Mouse (Mus musculus) testis, postnatal 14 days (tissue): ENCODE measurements around the gene Gm10719.
"Not testable (repeated sequence)": the region's sequence is repeated elsewhere in the genome, so short reads cannot be mapped to it uniquely, and the experiment has no call there.

Experiments
- DNase-seq: peaks from one replicate; pipeline ENCODE4 v3.0.0; 2021; ENCODE audit warnings: low spot score

The Gm10719 gene

DNA sequence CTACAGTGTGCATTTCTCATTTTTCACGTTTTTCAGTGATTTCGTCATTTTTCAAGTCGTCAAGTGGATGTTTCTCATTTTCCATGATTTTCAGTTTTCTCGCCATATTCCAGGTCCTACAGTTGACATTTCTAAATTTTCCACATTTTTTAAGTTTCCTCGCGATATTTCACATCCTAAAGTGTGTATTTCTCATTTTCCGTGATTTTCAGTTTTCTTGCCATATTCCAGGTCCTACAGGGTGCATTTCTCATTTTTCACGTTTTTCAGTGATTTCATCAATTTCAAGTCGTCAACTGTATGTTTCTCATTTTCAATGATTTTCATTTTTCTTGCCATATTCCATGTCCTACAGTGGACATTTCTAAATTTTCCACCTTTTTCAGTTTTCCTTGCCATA, at the start of gene Gm10719:
TSS of gene Gm10719 (plus strand) at position 301 of the 400 bp plus-strand sequence.
- not testable (repeated sequence) for DNase-seq

DNA sequence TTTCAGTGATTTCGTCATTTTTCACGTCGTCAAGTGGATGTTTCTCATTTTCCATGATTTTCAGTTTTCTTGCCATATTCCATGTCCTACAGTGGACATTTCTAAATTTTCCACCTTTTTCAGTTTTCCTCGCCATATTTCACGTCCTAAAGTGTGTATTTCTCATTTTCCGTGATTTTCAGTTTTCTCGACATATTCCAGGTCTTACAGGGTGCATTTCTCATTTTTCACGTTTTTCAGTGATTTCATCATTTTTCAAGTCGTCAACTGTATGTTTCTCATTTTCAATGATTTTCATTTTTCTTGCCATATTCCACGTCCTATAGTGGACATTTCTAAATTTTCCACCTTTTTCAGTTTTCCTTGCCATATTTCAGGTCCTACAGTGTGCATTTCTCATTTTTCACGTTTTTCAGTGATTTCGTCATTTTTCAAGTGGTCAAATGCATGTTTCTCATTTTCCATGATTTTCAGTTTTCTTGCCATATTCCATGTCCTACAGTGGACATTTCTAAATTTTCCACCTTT, 16.7 kb upstream of the Gm10719 start, which contains the start of gene Gm10722:
TSS of gene Gm10722 (plus strand) at position 478 of the 528 bp plus-strand sequence.
- peak; percentile 10 for DNase-seq

DNA sequence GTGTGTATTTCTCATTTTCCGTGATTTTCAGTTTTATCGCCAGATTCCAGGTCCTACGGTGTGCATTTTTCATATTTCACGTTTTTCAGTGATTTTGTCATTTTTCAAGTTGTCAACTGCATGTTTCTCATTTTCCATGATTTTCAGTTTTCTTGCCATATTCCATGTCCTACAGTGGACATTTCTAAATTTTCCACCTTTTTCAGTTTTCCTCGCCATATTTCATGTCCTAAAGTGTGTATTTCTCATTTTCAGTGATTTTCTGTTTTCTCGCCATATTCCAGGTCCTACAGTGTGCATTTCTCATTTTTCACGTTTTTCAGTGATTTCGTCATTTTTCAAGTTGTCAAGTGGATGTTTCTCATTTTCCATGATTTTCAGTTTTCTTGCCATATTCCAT, 16.2 kb upstream of the Gm10719 start:
- DNase-seq, result peak; percentile 57

DNA sequence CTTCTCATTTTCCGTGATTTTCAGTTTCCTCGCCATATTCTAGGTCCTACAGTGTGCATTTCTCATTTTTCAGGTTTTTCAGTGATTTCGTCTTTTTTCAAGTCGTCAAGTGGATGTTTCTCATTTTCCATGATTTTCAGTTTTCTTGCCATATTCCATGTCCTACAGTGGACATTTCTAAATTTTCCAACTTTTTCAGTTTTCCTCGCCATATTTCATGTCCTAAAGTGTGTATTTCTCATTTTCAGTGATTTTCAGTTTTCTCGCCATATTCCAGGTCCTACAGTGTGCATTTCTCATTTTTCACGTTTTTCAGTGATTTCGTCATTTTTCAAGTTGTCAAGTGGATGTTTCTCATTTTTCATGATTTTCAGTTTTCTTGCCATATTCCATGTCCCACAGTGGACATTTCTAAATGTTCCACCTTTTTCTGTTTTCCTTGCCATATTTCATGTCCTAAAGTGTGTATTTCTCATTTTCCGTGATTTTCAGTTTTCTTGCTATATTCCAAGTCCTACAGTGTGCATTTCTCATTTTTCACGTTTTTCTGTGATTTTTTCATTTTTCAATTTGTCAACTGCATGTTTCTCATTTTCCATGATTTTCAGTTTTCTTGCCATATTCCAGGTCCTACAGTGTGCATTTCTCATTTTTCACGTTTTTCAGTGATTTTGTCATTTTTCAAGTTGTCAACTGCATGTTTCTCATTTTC, 15.1 kb upstream of the Gm10719 start:
- peak; percentile 100 for DNase-seq

DNA sequence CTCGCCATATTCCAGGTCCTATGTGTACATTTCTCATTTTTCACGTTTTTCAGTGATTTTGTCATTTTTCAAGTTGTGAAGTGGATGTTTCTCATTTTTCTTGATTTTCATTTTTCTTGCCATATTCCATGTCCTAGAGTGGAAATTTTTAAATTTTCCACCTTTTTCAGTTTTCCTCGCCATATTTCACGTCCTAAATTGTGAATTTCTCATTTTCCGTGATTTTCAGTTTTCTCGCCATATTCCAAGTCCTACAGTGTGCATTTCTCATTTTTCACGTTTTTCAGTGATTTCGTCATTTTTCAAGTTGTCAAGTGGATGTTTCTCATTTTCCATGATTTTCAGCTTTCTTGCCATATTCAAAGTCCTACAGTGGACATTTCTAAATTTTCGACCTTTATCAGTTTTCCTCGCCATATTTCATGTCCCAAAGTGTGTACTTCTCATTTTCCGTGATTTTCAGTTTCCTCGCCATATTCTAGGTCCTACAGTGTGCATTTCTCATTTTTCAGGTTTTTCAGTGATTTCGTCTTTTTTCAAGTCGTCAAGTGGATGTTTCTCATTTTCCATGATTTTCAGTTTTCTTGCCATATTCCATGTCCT, 14.3 kb upstream of the Gm10719 start, which contains the start of gene Gm11168:
TSS of gene Gm11168 (plus strand) at position 553 of the 603 bp plus-strand sequence.
- DNase-seq, result not testable (repeated sequence)

DNA sequence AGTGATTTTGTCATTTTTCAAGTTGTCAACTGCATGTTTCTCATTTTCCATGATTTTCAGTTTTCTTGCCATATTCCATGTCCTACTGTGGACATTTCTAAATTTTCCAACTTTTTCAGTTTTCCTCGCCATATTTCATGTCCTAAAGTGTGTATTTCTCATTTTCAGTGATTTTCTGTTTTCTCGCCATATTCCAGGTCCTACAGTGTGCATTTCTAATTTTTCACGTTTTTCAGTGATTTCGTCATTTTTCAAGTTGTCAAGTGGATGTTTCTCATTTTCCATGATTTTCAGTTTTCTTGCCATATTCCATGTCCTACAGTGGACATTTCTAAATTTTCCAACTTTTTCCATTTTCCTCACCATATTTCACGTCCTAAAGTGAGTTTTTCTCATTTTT, 11.0 kb upstream of the Gm10719 start:
- not testable (repeated sequence) for DNase-seq

DNA sequence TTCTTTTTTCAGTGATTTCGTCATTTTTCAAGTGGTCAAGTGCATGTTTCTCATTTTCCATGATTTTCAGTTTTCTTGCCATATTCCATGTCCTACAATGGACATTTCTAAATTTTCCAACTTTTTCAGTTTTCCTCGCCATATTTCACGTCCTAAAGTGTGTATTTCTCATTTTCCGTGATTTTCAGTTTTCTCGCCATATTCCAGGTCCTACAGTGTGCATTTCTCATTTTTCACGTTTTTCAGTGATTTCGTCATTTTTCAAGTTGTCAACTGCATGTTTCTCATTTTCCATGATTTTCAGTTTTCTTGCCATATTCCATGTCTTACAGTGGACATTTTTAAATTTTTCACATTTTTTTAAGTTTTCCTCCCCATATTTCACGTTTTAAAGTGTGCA, 10.6 kb upstream of the Gm10719 start:
- DNase-seq, result peak; percentile 92

DNA sequence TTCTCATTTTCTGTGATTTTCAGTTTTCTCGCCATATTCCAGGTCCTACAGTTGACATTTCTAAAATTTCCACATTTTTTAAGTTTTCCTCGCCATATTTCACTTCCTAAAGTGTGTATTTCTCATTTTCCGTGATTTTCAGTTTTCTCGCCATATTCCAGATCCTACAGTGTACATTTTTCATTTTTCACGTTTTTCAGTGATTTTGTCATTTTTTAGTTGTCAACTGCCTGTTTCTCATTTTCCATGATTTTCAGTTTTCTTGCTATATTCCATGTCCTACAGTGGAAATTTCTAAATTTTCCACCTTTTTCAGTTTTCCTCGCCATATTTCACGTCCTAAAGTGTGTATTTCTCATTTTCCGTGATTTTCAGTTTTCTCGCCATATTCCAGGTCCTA, 9.9 kb upstream of the Gm10719 start:
- DNase-seq, result not testable (repeated sequence)

DNA sequence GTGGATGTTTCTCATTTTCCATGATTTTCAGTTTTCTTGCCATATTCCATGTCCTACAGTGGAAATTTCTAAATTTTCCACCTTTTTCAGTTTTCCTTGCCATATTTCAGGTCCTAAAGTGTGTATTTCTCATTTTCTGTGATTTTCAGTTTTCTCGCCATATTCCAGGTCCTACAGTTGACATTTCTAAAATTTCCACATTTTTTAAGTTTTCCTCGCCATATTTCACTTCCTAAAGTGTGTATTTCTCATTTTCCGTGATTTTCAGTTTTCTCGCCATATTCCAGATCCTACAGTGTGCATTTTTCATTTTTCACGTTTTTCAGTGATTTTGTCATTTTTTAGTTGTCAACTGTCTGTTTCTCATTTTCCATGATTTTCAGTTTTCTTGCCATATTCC, 7.9 kb upstream of the Gm10719 start:
- DNase-seq, result not testable (repeated sequence)

DNA sequence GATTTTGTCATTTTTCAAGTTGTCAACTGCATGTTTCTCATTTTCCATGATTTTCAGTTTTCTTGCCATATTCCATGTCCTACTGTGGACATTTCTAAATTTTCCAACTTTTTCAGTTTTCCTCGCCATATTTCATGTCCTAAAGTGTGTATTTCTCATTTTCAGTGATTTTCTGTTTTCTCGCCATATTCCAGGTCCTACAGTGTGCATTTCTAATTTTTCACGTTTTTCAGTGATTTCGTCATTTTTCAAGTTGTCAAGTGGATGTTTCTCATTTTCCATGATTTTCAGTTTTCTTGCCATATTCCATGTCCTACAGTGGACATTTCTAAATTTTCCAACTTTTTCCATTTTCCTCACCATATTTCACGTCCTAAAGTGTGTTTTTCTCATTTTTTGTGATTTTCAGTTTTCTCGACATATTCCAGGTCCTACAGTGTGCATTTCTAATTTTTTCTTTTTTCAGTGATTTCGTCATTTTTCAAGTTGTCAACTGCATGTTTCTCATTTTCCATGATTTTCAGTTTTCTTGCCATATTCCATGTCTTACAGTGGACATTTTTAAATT, 5.1 kb upstream of the Gm10719 start:
- DNase-seq, result not testable (repeated sequence)

DNA sequence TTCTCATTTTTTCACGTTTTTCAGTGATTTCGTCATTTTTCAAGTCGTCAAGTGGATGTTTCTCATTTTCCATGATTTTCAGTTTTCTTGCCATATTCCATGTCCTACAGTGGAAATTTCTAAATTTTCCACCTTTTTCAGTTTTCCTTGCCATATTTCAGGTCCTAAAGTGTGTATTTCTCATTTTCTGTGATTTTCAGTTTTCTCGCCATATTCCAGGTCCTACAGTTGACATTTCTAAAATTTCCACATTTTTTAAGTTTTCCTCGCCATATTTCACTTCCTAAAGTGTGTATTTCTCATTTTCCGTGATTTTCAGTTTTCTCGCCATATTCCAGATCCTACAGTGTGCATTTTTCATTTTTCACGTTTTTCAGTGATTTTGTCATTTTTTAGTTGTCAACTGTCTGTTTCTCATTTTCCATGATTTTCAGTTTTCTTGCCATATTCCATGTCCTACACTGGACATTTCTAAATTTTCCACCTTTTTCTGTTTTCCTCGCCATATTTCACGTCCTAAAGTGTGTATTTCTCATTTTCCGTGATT, 4.4 kb upstream of the Gm10719 start, which contains the start of gene Gm10721:
TSS of gene Gm10721 (plus strand) at position 408 of the 547 bp plus-strand sequence.
- not testable (repeated sequence) for DNase-seq

DNA sequence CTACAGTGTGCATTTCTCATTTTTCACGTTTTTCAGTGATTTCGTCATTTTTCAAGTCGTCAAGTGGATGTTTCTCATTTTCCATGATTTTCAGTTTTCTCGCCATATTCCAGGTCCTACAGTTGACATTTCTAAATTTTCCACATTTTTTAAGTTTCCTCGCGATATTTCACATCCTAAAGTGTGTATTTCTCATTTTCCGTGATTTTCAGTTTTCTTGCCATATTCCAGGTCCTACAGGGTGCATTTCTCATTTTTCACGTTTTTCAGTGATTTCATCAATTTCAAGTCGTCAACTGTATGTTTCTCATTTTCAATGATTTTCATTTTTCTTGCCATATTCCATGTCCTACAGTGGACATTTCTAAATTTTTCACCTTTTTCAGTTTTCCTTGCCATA, 1.9 kb upstream of the Gm10719 start, which contains the start of gene Gm10720:
TSS of gene Gm10720 (plus strand) at position 301 of the 400 bp plus-strand sequence.
- DNase-seq, result not testable (repeated sequence)

DNA sequence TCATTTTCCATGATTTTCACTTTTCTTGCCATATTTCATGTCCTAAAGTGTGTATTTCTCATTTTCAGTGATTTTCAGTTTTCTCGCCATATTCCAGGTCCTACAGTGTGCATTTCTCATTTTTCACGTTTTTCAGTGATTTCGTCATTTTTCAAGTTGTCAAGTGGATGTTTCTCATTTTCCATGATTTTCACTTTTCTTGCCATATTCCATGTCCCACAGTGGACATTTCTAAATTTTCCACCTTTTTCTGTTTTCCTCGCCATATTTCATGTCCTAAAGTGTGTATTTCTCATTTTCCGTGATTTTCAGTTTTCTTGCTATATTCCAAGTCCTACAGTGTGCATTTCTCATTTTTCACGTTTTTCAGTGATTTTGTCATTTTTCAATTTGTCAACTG, 1.3 kb upstream of the Gm10719 start:
- DNase-seq, result peak; percentile 13

DNA sequence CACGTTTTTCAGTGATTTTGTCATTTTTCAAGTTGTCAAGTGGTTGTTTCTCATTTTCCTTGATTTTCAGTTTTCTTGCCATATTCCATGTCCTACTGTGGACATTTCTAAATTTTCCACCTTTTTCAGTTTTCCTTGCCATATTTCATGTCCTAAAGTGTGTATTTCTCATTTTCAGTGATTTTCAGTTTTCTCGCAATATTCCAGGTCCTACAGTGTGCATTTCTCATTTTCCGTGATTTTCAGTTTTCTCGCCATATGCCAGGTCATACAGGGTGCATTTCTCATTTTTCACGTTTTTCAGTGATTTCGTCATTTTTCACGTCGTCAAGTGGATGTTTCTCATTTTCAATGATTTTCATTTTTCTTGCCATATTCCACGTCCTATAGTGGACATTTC, 1.7 kb downstream of the Gm10719 start:
- DNase-seq, result peak; percentile 39

DNA sequence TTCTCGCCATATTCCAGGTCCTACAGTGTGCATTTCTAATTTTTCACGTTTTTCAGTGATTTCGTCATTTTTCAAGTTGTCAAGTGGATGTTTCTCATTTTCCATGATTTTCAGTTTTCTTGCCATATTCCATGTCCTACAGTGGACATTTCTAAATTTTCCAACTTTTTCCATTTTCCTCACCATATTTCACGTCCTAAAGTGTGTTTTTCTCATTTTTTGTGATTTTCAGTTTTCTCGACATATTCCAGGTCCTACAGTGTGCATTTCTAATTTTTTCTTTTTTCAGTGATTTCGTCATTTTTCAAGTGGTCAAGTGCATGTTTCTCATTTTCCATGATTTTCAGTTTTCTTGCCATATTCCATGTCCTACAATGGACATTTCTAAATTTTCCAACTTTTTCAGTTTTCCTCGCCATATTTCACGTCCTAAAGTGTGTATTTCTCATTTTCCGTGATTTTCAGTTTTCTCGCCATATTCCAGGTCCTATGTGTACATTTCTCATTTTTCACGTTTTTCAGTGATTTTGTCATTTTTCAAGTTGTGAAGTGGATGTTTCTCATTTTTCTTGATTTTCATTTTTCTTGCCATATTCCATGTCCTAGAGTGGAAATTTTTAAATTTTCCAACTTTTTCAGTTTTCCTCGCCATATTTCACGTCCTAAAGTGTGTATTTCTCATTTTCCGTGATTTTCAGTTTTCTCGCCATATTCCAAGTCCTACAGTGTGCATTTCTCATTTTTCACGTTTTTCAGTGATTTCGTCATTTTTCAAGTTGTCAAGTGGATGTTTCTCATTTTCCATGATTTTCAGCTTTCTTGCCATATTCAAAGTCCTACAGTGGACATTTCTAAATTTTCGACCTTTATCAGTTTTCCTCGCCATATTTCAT, 2.9 kb downstream of the Gm10719 start:
- peak; percentile 89 for DNase-seq

DNA sequence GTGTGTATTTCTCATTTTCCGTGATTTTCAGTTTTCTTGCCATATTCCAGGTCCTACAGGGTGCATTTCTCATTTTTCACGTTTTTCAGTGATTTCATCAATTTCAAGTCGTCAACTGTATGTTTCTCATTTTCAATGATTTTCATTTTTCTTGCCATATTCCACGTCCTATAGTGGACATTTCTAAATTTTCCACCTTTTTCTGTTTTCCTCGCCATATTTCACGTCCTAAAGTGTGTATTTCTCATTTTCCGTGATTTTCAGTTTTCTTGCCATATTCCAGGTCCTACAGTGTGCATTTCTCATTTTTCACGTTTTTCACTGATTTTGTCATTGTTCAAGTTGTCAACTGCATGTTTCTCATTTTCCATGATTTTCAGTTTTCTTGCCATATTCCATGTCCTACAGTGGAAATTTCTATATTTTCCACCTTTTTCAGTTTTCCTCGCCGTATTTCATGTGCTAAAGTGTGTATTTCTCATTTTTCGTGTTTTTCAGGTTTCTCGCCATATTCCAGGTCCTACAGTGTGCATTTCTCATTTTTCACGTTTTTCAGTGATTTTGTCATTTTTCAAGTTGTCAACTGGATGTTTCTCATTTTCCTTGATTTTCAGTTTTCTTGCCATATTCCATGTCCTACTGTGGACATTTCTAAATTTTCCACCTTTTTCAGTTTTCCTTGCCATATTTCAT, 5.3 kb downstream of the Gm10719 start:
- DNase-seq, result peak; percentile 88

DNA sequence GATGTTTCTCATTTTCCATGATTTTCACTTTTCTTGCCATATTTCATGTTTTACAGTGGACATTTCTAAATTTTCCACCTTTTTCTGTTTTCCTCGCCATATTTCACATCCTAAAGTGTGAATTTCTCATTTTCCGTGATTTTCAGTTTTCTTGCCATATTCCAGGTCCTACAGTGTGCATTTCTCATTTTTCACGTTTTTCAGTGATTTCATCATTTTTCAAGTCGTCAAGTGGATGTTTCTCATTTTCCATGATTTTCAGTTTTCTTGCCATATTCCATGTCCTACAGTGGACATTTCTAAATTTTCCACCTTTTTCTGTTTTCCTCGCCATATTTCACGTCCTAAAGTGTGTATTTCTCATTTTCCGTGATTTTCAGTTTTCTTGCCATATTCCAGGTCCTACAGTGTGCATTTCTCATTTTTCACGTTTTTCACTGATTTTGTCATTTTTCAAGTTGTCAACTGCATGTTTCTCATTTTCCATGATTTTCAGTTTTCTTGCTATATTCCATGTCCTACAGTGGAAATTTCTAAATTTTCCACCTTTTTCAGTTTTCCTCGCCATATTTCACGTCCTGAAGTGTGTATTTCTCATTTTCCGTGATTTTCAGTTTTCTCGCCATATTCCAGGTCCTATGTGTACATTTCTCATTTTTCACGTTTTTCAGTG, 6.2 kb downstream of the Gm10719 start, which contains the start of gene Gm10718:
TSS of gene Gm10718 (plus strand) at position 236 of the 673 bp plus-strand sequence.
- peak; percentile 65 for DNase-seq

DNA sequence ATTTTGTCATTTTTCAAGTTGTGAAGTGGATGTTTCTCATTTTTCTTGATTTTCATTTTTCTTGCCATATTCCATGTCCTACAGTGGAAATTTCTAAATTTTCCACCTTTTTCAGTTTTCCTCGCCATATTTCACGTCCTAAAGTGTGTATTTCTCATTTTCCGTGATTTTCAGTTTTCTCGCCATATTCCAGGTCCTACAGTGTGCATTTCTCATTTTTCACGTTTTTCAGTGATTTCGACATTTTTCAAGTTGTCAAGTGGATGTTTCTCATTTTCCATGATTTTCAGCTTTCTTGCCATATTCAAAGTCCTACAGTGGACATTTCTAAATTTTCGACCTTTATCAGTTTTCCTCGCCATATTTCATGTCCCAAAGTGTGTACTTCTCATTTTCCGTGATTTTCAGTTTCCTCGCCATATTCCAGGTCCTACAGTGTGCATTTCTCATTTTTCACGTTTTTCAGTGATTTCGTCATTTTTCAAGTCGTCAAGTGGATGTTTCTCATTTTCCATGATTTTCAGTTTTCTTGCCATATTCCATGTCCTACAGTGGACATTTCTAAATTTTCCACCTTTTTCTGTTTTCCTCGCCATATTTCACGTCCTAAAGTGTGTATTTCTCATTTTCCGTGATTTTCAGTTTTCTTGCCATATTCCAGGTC, 6.9 kb downstream of the Gm10719 start:
- DNase-seq, result peak; percentile 88

DNA sequence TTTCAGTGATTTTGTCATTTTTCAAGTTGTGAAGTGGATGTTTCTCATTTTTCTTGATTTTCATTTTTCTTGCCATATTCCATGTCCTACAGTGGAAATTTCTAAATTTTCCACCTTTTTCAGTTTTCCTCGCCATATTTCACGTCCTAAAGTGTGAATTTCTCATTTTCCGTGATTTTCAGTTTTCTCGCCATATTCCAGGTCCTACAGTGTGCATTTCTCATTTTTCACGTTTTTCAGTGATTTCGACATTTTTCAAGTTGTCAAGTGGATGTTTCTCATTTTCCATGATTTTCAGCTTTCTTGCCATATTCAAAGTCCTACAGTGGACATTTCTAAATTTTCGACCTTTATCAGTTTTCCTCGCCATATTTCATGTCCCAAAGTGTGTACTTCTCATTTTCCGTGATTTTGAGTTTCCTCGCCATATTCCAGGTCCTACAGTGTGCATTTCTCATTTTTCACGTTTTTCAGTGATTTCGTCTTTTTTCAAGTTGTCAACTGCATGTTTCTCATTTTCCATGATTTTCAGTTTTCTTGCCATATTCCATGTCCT, 7.8 kb downstream of the Gm10719 start, which contains the start of gene Gm10717:
TSS of gene Gm10717 (plus strand) at position 506 of the 556 bp plus-strand sequence.
- peak; percentile 82 for DNase-seq
